Mouse (Mus musculus): Measurements from ENCODE around the gene Prr5l.

Prr5l gene

DNA sequence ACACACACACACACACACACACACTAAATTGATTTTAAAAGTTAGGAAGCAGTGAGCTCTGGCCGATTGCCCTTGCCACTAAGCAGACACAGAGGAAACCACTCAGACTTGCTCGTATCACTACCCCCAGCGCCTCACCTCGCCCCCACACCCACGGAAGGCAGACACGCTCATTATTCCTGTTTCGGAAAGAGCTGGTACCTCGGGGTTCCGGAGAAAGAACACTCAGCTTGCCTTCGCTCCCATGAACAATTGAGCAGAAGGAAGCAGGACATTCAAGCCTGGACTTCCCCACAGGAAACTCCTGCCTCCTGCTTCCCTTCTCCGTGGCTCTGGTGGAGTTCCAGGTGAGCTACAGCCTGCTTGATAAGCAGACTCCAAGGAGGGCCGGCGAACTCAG lies 60.0 kb downstream of the Prr5l start:
- in situ Hi-C loops (cut with MboI) = loop anchor here (10.0 kb wide), 1 partner anchor 108 kb away; no protein-coding TSS in a partner anchor

DNA sequence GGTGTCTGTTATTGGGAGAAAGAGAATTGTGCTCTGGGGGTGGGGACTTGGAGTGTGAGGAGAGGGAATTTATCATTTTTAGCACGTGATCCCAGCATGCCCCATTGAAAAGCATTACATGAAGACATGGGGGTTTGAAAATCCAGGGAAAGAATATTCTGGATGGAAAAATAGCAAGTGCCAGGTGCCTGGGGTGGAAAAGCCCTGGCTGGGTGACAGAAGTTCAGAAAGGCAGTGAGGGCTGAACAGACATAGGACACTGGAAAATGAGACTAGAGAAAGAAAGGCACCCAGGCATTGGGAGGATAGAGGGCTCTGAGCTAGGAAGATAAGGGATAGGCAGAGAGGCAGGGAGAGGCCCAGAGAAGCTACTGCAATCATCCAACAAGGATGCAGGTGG lies 62.0 kb downstream of the Prr5l start:
- in situ Hi-C loops (cut with MboI) = loop anchor here (10.0 kb wide), 1 partner anchor 106 kb away; no protein-coding TSS in a partner anchor

DNA sequence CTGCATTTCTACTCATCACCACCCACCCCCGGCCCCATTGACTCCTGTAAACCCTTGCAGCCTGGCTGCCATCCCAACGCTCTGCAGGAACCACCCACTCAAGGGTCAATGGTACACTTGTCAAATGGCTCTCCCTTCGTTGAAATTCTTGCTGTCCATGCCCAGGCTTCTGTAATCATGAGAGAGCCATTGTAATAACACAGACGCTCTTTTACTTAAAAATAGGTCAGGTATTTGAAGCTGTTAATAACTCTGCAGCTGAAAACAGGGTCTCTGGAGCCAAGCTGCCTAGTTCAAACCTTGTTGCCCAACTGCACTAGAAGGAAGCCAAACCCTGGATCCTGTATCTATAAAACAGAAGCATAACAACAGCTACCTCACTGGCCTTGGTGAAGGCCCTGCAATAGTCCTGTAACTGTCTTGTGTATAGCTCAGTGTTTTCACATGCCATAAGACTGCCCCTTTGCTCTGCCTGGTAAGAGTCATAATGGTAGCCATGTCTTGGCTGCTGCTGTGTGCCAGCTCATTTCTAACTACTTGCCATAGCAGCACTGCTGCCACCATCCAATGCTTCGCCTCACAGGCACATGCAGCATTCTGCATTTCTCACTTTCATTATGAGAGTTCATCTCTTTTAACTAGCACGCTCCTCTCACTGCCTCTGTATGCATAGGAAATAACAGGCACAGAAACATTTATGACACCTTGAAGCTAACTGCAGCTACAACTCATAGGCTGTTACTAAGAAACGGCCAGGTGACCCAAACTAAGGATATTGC lies 63.7 kb downstream of the Prr5l start:
- in situ Hi-C loops (cut with MboI) = no loop called here

DNA sequence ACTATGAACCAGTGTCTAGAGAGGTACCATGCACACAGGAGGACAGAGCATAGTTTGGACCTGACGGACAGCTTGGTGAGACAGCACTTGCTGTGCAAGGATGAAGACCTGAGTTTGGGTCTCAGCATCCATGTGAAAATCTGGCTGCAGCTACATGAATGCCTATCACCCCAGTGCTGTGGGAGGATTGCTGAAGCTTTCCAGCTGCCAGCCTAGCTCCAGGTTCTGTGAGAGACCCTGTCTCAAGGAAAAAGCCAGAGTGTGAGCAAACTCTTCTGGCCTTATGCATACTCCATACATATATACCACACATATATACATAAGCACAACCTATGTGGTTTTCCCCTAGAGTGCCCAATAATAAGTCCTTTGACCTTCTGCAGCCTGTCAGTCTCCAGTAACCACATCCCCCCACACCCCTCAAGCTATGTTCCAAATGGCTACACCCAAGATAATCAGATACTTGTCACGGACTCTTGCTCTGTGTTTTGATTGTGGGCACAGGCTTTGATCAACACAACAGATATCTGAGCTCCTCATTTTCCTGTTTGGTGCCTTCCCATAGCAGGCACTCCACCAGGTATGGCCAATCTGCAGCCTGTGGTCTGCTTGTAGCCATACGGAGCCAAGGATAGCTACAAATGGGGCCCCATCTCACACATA lies 66.0 kb downstream of the Prr5l start:
- in situ Hi-C loops (cut with MboI) = no loop called here

DNA sequence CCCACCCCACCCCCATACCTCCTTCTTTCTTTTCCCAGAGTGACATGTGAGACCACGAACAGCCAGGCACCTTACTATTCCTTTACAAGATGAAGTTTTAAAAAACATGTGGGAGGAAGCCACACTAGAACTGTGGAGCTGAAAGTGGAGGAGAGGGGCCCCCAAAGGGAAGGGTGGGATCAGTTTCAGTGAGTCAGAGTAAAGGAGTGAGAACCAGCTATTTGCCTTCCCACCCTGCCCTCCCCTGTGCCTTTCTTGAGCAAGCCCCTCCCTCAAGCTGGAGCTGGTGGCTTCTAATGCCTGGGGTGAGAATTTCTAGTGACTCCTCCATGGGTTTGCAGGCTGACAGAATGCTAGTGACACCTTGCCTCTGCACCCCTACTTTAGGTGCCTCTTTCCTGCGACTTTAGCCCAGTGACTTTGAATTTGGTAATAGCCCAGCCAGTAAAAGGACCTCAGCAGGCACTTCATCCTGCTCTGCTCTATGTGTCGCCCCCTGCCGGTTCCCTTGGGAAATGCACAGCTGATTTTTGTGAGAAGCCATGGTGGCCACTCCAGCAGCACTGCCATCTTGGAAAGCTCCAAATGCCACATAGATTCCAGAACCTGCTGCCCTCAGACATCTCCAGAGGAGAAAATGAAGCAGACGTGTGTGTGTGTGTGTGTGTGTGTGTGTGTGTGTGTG lies 67.4 kb downstream of the Prr5l start:
- in situ Hi-C loops (cut with MboI) = no loop called here

DNA sequence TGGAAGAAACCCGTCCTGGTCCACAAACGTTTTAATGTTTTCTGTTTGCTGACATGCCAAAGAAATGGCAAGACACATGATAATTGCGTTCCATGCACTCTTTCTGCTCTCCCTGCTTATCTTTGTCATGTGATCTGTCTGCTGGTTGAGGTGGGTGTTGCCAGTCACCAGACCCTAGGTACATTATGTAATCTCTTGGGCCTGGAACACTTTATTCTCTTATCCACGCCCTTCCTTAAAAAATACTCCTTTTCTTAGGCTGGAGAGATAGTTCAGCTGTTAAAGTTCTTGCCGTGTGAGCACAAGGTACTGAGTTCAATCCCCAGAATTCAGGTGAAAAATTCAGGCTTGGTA lies 68.6 kb downstream of the Prr5l start:
- in situ Hi-C loops (cut with MboI) = no loop called here

DNA sequence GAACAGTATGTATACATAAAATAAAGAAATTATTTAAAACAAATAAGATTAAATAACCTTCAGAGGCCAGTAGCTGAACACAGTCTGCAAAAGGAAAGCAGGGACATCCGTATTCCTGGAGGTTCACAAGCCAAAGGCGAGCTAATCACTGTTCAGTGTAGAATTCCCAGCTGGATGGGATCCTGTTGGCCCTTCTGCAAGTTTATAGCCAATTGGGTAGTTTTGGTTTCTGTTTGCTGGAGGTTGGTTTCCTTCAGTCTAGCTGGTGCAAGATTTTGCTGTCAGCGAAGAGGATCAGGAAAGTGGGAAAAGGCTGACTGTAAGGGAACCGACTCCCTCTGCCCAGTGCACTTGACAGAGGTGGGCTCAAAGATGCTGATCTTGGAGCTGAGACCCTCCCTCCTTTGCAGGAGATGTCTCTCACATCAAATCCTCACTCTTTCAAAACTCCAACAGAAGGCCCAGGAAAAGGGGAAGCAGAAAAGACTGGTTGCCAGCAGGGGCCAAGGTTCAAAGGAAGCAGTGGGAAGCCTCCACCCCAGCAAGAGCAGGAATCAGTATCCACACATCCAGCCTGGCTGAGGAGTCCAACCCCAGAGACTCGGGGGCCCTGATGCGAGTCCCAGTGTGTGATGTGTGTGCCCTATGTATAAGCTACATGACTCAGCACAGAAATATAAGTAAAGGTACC lies 69.1 kb downstream of the Prr5l start:
- in situ Hi-C loops (cut with MboI) = no loop called here

DNA sequence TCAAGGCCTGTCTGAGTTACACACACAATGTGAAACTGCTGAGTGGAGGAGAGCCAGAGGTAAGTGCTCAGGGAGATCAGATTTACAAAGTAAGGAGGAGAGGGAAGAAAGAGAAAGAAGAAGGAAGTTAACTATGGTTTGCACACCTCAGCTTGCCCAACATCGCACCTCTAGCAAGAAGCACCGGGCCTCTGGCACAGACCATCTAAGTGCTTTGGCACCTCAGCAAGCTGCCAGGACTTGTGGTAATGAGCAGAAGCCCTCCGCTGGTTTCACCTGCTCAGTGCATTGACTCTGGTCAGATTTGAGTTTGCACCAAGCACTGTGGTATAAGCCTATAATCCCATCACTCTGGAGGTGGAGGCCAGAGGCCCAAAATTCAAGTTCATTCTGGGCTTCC lies 70.9 kb downstream of the Prr5l start:
- in situ Hi-C loops (cut with MboI) = no loop called here

DNA sequence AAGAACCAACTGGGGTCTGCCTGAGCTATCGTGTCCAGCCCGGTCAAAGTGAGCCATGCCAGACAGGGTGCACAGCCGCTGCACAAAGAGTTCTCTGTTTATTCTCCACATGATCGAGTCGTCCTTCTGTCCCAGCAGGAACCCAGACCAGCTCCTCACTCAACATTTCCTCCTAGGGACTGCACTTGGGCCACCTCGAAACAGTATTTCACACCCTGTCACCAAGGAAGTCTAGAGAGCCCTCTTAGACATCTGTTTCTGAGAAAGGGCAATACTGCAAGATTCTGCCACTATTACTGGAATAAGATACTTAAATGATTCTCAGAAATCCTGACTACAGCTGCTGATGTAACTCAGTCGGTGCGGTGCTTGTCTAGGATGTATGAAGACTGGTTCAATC lies 72.1 kb downstream of the Prr5l start:
- in situ Hi-C loops (cut with MboI) = no loop called here

DNA sequence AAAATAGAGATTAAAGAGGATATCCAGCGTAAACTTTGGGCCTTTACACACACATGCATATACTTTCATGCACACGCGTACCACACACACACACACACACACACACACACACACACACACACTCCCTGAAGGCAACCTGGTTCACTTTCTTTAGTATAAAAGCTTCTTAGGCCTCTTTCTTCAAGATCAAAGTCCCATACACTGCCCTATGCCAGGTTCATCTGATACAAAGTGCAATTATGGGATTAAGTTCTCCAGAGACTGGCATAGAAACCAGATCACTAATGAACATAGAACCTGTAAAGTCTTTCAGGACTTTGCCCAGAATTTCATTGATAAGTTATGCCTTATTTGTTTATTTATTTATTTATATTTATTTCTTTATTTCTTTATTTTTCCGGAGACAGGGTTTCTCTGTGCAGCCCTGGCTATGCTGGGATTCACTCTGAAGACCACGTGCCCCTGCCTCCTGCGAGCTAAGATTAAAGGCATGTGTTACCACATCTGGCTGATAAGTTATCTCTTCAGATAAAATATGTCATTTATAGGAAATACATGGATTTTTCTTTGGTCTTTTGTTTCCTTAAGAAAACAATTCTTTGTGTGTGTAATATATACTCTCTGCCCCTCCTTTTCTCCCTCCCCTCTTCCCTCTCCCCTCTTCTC lies 73.1 kb downstream of the Prr5l start:
- in situ Hi-C loops (cut with MboI) = no loop called here

DNA sequence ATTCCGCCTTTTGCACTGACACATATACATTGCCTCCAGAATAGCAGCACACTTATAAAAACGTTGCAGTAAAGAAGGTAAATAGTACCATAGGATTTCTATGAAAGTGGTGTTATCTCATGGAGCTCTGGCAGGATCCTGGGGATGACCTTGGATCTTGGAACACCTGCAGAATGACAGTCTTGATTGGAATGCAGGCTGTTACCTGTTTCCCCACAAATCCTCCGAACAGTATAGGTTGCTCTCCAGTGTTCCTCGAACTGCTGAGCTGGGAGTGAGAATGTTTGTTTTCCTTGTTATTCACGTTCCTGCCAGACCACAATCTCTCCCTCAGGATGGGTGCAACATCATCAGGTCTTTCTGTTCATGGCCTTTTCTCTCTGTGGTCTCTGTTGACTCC lies 75.1 kb downstream of the Prr5l start:
- in situ Hi-C loops (cut with MboI) = no loop called here

DNA sequence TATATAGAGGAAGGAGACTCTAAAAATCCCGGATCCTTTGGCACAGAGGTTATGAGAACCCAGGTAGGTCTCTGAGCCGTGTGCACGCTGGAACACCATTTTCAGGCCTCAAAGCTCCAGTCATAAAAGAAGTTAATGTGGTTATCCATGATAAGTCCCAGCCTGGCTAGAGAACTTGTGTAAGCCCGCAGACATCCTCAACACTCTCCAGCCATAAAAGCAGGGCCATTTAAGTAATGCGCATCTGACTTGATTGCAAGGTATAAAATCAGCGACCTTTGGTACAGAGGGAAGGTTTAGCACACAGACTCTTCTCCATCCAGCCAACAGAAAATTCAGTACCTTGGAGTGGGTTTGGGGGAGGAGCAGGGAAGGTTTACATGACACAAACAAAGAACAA lies 80.6 kb downstream of the Prr5l start:
- in situ Hi-C loops (cut with MboI) = no loop called here

DNA sequence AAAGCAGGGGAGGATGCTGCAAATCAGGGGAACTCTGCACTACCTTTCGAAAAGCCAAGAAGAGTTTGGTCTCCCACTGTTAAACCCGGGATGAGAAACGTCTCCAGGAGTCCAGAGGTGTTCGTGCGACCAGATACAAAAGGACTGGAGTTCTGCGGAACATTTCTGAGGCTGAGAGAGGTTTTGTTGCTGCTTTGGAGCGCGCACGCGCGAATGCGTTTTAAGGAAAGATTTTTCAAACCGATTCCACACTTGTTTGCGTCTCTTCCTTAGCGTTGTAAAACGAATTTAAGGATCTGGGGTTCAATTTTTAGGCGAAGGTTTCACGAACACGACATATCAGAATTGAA lies 85.0 kb downstream of the Prr5l start:
- in situ Hi-C loops (cut with MboI) = no loop called here

DNA sequence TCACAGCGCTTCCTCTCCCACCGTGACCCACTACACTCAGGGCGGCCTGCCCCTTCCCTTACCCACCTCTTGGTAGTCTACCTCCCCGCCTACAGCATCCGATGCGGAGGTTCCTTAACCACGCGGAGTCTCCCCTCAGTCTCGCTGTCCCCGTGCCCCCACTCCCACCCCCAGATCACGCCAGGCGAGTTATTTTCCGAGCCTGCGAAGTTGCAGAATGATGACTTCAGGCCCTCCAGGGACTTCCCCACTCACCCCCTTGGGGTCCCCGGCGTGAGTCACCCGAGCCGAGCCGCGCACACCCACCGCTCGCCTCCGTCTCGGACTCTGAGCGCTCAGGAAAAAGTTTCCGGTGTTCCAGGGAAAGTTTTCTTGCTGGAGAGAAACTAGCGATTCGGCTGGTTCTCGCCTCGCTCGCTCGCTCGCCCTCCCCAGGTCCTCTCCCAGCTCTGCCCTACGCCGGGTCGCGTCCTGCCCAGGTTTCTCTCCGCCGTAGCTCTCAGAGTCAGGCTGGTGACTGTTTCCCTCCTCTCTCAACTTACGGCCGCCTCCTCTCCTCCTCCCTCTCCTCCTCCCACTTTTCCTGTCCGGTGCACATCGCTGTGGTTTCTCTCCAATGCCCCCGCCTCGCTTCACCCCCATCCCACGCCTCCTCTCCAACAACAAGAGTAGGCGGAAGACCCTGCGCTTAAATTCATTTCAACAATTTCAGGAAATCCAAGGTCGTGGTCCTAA lies 85.5 kb downstream of the Prr5l start:
- in situ Hi-C loops (cut with MboI) = no loop called here

DNA sequence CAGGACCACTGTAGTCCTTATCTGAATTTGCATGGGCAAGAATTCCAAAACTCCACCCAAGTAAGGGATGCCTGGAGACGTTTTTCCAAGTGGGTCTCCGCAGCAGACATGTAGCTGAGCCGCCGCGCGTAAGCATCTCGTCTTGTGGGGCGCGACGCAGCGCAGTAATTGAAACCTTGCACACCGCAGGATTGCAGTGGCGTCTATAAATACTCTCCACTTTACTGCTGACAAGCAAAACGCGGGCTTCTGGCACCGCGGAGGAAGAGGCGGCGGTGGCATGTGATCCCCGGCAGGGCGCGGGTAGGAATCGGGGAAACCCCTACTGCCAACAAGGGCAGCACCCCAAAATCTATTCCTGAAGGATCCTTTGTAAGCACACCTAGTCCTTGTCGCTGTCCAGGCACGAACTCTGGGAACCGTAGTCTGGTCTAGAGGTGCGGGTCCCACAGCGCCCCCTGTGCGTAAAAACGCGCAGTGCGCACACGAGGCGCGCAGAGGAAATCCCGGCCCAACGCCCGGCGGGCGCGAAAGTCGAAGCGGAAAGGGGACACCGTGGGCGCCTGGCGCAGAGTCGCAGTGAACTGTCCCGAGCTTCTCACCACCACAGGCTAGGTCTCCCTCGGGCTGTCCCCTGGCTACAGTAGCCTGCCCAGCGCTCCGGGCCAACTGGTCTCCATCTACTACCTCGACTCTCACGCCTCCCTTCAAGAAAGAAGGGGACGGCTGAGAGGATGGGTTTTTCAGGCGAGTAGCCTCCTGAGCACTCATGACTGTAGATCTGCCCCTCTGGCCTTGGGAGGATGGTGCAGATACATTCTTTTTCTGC lies 86.3 kb downstream of the Prr5l start:
- in situ Hi-C loops (cut with MboI) = no loop called here

DNA sequence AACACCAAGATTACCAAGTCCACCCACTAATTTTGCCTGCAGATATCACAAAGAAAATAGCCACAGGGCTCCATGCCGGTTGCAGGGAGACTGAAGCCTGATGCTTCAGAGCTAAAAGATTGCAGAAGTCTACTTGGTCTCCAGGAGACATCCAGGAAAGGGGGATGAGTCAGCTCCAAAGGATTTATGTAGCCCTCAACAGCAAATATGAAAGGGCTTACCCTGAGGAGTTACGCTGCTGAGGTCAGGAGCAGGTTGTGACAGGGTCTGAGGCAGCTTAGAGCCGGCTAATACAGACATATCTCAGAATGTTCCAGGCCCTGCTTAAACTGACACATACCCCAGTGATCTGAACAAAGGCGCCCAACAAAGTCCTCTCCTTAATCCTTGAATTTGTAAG lies 90.7 kb downstream of the Prr5l start:
- in situ Hi-C loops (cut with MboI) = no loop called here

DNA sequence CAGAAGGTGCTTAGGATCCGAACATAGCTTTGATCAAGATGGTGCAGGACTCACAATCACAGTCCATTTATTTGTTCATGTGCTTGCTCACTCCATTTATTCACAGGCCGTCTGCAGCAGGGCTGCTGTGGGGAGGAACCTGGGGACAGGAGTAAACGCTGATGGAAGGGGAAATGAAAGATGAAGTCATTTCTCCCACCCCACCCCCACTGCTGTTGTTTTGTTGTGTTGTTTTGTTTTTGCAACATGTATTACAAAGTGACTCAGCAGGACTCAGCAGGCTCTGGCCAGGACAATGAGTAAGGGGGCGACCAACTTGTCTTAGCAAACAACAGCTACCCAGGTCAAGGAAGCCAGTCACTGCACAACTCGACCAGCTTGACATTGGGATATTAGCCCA lies 99.6 kb downstream of the Prr5l start:
- in situ Hi-C loops (cut with MboI) = no loop called here

DNA sequence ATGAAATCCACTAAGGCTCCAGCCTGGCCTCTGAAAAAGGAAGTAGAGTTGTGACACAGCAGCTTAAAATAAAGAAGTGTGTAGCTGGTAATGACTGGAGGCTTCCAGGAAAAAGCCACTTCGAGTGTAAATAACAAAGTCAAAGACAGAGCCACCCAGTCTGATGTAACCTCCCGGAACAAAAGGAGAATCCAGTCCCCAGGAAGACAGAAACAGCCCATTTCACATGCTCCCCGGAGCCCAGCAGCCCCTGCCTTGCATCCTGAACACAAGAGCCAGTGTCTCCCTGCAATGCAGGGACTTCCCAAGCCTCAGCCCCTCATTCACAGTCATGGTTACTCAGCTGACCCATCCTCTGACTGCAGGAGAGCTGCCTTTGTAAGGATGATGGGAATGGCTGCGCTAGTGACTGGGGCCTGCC lies 101.5 kb downstream of the Prr5l start:
- in situ Hi-C loops (cut with MboI) = no loop called here

DNA sequence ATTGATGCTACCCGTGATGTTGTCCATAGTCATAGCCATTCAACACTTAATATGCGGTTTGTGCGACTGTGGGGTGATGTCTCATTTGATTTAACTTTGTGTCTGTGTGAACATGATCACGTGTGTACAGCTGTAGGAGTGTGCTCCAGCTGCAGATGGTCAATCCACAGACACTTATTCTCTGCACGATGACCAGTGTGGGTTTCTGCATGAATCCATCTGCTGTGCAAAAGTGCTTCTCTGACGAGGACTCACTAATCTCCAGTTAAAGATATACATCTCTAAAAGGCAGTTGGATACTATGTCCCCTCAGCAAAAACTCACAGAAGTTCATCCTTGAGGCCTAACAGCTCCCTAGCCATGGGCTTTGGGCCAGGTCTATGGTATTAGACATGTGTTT lies 104.7 kb downstream of the Prr5l start:
- in situ Hi-C loops (cut with MboI) = no loop called here

DNA sequence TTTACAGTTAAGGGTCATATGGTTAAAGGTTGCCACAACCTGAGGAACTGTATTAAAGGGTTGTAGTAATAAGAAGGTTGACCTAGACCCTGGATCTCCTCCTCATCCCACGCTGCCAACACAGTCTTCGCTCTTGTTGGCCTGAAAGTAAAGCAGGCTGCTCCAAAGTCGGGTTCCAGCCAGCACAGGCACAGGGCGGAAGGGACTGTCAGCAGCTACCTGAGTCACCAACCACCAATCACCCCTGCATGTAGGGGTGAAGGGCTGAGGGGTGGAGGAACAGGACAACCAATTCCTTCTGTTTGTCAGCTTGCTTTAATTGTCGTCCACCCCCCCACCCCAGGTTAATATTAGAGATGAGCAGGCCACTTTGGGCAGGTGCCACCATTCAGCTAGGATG lies 119.3 kb downstream of the Prr5l start:
- in situ Hi-C loops (cut with MboI) = no loop called here
